10 mouse cellular contexts compared by ENCODE assay signal in genomic region chr9:103146703-103147102, GRCm38 (mm10). TPM values are rescaled to one million over a fixed set of nuclear protein-coding genes. Genes with fewer than 3 reads are reported as not detected.
DNase-seq lines count a peak whose midpoint lies in the region; ATAC-seq and TF ChIP-seq lines count a peak whose summit lies in the region.
"Had no signal": no experiment of that assay in that cellular context is flagged by ENCODE, and none has a peak within 500 bp of the region (broad histone marks: within the 10 kb centered on the region; RNA-seq: fewer than 3 reads in every experiment).

No protein-coding gene starts in this region.

- no peak for TF ChIP-seq CTCF in intestine, postnatal 0 days (IDR thresholded peaks at IDR 0.05; ENCODE audit: low read depth)

- peak; percentile 58 for DNase-seq in right cerebral cortex, adult 18-20 months
- no peak for DNase-seq in right cerebral cortex, postnatal 4 days
- peak; percentile 49 to 50 for DNase-seq in layer of hippocampus, adult 8-10 months (ENCODE audit: low spot score in 2 of 2)
- DNase-seq in right cerebral cortex, postnatal 10 days (ENCODE audit: low spot score in 2 of 2), result peak; percentile 66 to 74
- DNase-seq in kidney, adult 8-10 months, result no peak
- DNase-seq: heart, postnatal 14 days had no signal

- H3K36me3 ChIP-seq in embryonic facial prominence, embryonic 15.5 days, result no peaks in the 10 kb centered on the region
- no peaks in the 10 kb centered on the region for H3K36me3 ChIP-seq in intestine, postnatal 0 days (ENCODE audit: control insufficient read depth, insufficient read depth)
- H3K36me3 ChIP-seq in heart, embryonic 12.5 days, result no peaks in the 10 kb centered on the region
- H3K36me3 ChIP-seq: embryonic facial prominence, embryonic 12.5 days had no signal

- ATAC-seq in embryonic facial prominence, embryonic 15.5 days (ENCODE audit: insufficient number of reproducible peaks, low FRiP score, low TSS enrichment, low read depth), result no peak
- ATAC-seq in intestine, postnatal 0 days, result no peak
- no peak for ATAC-seq in heart, embryonic 12.5 days (ENCODE audit: insufficient number of reproducible peaks, low FRiP score)

- H3K4me2 ChIP-seq in embryonic facial prominence, embryonic 15.5 days (replicated peaks), result peak overlapping the region; percentile 10; the same call in 1 of the 2 replicates
- no peak overlapping the region for H3K4me2 ChIP-seq in intestine, postnatal 0 days (replicated peaks; ENCODE audit: low read depth)
- H3K4me2 ChIP-seq in heart, embryonic 12.5 days, result no peak overlapping the region
- H3K4me2 ChIP-seq: embryonic facial prominence, embryonic 12.5 days had no signal

- H3K27ac ChIP-seq in embryonic facial prominence, embryonic 15.5 days (replicated peaks), result no peak overlapping the region
- no peak overlapping the region for H3K27ac ChIP-seq in intestine, postnatal 0 days (ENCODE audit: low read depth, low read length)
- H3K27ac ChIP-seq in heart, embryonic 12.5 days (ENCODE audit: poor library complexity, severe bottlenecking), result no peak overlapping the region
- H3K27ac ChIP-seq: embryonic facial prominence, embryonic 12.5 days had no signal

- no peaks in the 10 kb centered on the region for H3K27me3 ChIP-seq in embryonic facial prominence, embryonic 15.5 days
- no peaks in the 10 kb centered on the region for H3K27me3 ChIP-seq in intestine, postnatal 0 days (replicated peaks; ENCODE audit: control insufficient read depth, insufficient read depth, low read length)
- H3K27me3 ChIP-seq in heart, embryonic 12.5 days (replicated peaks), result 0 out of 2 replicates have a peak, but pooled peaks cover 4% of the 10 kb centered on the region
- H3K27me3 ChIP-seq: embryonic facial prominence, embryonic 12.5 days had no signal

- H3K4me1 ChIP-seq in embryonic facial prominence, embryonic 15.5 days, result peaks cover 21% of the 10 kb centered on the region
- no peaks in the 10 kb centered on the region for H3K4me1 ChIP-seq in intestine, postnatal 0 days (replicated peaks; ENCODE audit: control insufficient read depth, insufficient read depth, low read length)
- H3K4me1 ChIP-seq in heart, embryonic 12.5 days (replicated peaks), result peaks cover 20% of the 10 kb centered on the region

- 9% methylated on average over 9 of the region's 9 CpGs for WGBS in embryonic facial prominence, embryonic 15.5 days
- 63% methylated on average over 9 of the region's 9 CpGs for WGBS in intestine, postnatal 0 days
- 40% methylated on average over 9 of the region's 9 CpGs for WGBS in heart, embryonic 12.5 days

- no peak overlapping the region for H3K4me3 ChIP-seq in embryonic facial prominence, embryonic 15.5 days (replicated peaks)
- H3K4me3 ChIP-seq in intestine, postnatal 0 days (ENCODE audit: low read depth, low read length), result no peak overlapping the region
- H3K4me3 ChIP-seq in heart, embryonic 12.5 days, result no peak overlapping the region
- H3K4me3 ChIP-seq: embryonic facial prominence, embryonic 12.5 days had no signal

- no peak overlapping the region for H3K9ac ChIP-seq in embryonic facial prominence, embryonic 15.5 days
- no peak overlapping the region for H3K9ac ChIP-seq in intestine, postnatal 0 days (ENCODE audit: low read depth, low read length)
- no peak overlapping the region for H3K9ac ChIP-seq in heart, embryonic 12.5 days
- H3K9ac ChIP-seq: embryonic facial prominence, embryonic 12.5 days had no signal

- no peaks in the 10 kb centered on the region for H3K9me3 ChIP-seq in embryonic facial prominence, embryonic 15.5 days (replicated peaks)
- H3K9me3 ChIP-seq in intestine, postnatal 0 days (ENCODE audit: control insufficient read depth), result no peaks in the 10 kb centered on the region
- H3K9me3 ChIP-seq in heart, embryonic 12.5 days (replicated peaks), result no peaks in the 10 kb centered on the region
- H3K9me3 ChIP-seq: embryonic facial prominence, embryonic 12.5 days had no signal

RNA-seq across cellular contexts. Expression of gene Rab6b, which starts 35.1 kb away (rescaled TPM):
- 9.5 and 10.2 TPM in 2 replicates for polyA plus RNA-seq in embryonic facial prominence, embryonic 15.5 days (2015; fragmentation: Nextera tagmentation; extraction: Ambion mirVana)
- 100 to 1,000 TPM; 390 to 451 (median 427) TPM for total RNA-seq in layer of hippocampus, adult 8-10 months (2022)
- polyA plus RNA-seq in intestine, postnatal 0 days (2015; fragmentation: Nextera tagmentation; extraction: Ambion mirVana), result 3.7 and 4.3 TPM in 2 replicates
- 3.0 and 3.2 TPM in 2 replicates for polyA plus RNA-seq in heart, embryonic 12.5 days (2016; fragmentation: Nextera tagmentation; extraction: Ambion mirVana)

RNA-seq across cellular contexts. Expression of gene Srprb, which starts 55.2 kb away (rescaled TPM):
- polyA plus RNA-seq in embryonic facial prominence, embryonic 15.5 days (2015; fragmentation: Nextera tagmentation; extraction: Ambion mirVana), result 65.9 and 66.2 TPM in 2 replicates
- total RNA-seq in layer of hippocampus, adult 8-10 months (2022), result 10 to 100 TPM; 19.5 to 22.9 (median 22.1) TPM
- polyA plus RNA-seq in intestine, postnatal 0 days (2015; fragmentation: Nextera tagmentation; extraction: Ambion mirVana), result 20.7 and 21.4 TPM in 2 replicates
- polyA plus RNA-seq in heart, embryonic 12.5 days (2016; fragmentation: Nextera tagmentation; extraction: Ambion mirVana), result 44.1 and 45.6 TPM in 2 replicates

Comparison
In these comparisons a context has a peak if more than half of its experiments do, and no peak if none do; other contexts are left out.
1. DNase-seq: peak in right cerebral cortex, adult 18-20 months (single experiment), layer of hippocampus, adult 8-10 months (2 of 2) and right cerebral cortex, postnatal 10 days (2 of 2); none in right cerebral cortex, postnatal 4 days (single experiment) and kidney, adult 8-10 months (0 of 2).